Mouse (Mus musculus): ENCODE results near the gene Gng8. TPM values are rescaled to one million over a fixed set of nuclear protein-coding genes. Genes with fewer than 3 reads are reported as not detected.

The Gng8 gene
- polyA plus RNA-seq, 1 experiment from 2014 or later, result 12.1 TPM

DNA sequence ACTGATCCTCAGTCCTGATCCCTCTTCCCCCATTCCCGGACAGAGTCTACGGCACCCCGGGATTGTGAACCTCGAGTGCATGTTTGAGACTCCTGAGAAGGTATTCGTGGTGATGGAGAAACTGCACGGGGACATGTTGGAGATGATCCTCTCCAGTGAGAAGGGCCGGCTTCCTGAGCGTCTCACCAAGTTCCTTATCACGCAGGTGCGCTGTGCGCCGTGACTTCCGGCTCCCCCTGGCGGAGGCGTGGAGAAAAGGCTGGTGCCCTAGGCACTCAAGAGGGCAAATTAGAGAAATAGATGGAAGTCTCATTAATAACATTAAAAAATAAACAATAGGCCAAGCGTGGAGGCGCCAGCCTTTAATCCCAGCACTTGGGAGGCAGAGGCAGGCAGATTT lies 33.2 kb upstream of the Gng8 start:
- WGBS, result 18% methylated on average over 17 of the region's 17 CpGs
- Histone ChIP-seq H3K36me3 (peaks cover 54% of the 10 kb centered on the region), H3K9ac (replicated peaks) (no peak overlapping the region), H3K4me3 (no peak overlapping the region), H3K9me3 (no peaks in the 10 kb centered on the region), H3K4me2 (replicated peaks) (no peak overlapping the region), H3K4me1 (no peaks in the 10 kb centered on the region), H3K27ac (replicated peaks) (no peak overlapping the region), H3K27me3 (no peaks in the 10 kb centered on the region)
- no peak for ATAC-seq (ENCODE audit: low FRiP score, low read depth)

DNA sequence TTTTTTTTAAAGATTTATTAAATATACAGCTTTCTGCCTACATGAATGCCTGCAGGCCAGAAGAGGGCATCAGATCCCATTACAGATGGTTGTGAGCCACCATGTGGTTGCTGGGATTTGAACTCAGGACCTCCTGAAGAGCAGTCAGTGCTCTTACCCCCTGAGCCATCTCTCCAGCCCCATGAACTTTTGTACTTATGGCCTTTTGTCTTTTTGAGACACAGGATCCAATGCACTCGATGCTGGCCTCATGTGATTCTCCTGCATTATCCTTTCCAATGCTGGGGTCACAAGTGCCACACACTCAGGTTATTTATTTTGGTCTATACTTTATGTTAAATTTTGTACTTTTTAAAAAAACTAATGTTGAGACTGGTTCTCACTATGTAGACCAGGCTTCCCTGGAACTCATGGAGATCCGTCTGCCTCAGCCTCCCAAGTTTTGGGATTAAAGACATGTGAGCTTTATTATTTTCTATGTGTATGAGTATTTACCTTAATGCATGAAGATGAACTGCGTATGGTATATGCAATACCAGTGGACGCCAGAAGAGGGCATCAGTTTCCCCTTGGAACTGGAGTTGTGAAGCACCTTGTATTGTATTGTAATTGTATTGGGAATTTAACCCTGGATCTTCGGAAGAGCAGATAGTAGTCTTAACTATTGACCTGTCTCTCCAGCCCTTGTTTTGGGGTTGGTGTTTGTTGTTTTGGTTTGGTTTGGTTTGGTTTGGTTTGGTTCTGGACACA lies 31.5 kb upstream of the Gng8 start:
- H3K9ac ChIP-seq (replicated peaks), result no peak overlapping the region
- H3K36me3 ChIP-seq, result peaks cover 51% of the 10 kb centered on the region
- 30% methylated on average over 5 of the region's 5 CpGs for WGBS
- no peaks in the 10 kb centered on the region for H3K9me3 ChIP-seq
- H3K27me3 ChIP-seq, result no peaks in the 10 kb centered on the region
- H3K4me1 ChIP-seq, result no peaks in the 10 kb centered on the region
- no peak overlapping the region for H3K4me2 ChIP-seq (replicated peaks)
- H3K27ac ChIP-seq (replicated peaks), result no peak overlapping the region
- no peak for ATAC-seq (ENCODE audit: low FRiP score, low read depth)
- H3K4me3 ChIP-seq, result no peak overlapping the region

DNA sequence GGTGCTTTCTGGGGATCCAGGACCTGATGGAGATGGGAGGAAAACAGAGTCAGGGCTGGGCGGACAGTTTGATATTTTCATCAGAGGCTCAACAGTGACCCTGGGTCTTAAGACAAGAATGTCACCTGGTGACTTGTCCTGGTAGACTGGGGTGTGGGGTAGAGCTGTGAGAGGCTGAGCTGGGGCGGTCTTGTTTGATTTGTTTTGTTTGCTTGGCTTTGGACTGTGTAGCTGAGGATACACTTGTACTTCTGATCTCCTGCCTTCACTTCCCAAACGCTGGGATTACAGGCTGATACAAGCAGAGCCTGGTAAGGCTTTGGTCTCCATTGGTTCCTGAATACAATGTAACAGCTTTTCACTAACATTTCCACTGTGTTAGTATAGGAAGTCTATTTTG lies 24.1 kb upstream of the Gng8 start:
- Histone ChIP-seq H3K4me3 (no peak overlapping the region), H3K27me3 (no peaks in the 10 kb centered on the region), H3K4me1 (peaks cover 7% of the 10 kb centered on the region; the same call in 1 of the 2 replicates), H3K36me3 (peaks cover 39% of the 10 kb centered on the region), H3K9ac (replicated peaks) (no peak overlapping the region), H3K4me2 (replicated peaks) (no peak overlapping the region), H3K9me3 (no peaks in the 10 kb centered on the region), H3K27ac (replicated peaks) (no peak overlapping the region)
- WGBS, result 92% methylated on average over 3 of the region's 3 CpGs
- no peak for ATAC-seq (ENCODE audit: low FRiP score, low read depth)

DNA sequence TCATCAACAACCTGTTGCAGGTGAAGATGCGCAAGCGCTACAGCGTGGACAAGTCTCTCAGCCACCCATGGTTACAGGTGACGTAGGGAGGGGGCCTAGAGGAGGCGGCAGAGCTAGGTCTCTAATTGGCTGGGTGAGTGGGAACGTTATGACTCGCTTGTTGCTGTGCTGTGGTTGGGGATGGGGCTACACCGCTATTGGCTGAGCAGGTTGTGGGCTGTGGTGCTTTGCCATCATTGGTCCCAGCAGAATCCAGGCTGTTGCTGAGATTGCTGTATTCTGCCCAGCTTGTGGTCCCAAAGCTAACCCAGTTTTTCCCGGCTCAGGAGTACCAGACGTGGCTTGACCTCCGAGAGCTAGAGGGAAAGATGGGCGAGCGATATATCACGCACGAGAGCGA lies 22.1 kb upstream of the Gng8 start:
- Histone ChIP-seq H3K4me3 (peak overlapping the region; percentile 25), H3K36me3 (peaks cover 31% of the 10 kb centered on the region), H3K9me3 (no peaks in the 10 kb centered on the region), H3K4me2 (replicated peaks) (peak overlapping the region; percentile 43), H3K27ac (replicated peaks) (peak overlapping the region; percentile 49; the same call in 1 of the 2 replicates), H3K4me1 (peaks cover 7% of the 10 kb centered on the region; the same call in 1 of the 2 replicates), H3K27me3 (no peaks in the 10 kb centered on the region), H3K9ac (replicated peaks) (no peak overlapping the region)
- peak; percentile 95 for ATAC-seq (ENCODE audit: low FRiP score, low read depth)
- 15% methylated on average over 16 of the region's 16 CpGs for WGBS

DNA sequence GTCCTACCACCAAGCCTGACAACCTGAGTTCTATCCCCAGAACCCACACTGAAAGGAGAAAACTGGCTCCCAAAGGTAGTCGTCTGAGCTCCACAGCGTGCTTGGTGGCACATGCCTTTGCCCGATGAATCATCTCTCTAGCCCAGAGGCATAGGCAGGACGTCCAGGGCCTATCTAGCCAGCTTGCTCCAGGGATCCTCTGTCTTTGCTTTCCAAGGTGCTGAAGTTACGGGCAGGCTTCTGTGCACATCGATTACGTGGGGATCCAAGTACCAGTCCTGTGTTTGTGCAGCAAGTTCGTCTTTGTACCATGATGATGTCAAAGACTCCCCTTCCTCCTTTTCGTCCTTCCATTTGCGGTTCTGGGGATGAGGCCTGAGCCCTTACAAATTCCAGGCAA lies 20.0 kb upstream of the Gng8 start:
- WGBS, result 82% methylated on average over 10 of the region's 10 CpGs
- H3K27me3 ChIP-seq, result no peaks in the 10 kb centered on the region
- H3K9me3 ChIP-seq, result no peaks in the 10 kb centered on the region

DNA sequence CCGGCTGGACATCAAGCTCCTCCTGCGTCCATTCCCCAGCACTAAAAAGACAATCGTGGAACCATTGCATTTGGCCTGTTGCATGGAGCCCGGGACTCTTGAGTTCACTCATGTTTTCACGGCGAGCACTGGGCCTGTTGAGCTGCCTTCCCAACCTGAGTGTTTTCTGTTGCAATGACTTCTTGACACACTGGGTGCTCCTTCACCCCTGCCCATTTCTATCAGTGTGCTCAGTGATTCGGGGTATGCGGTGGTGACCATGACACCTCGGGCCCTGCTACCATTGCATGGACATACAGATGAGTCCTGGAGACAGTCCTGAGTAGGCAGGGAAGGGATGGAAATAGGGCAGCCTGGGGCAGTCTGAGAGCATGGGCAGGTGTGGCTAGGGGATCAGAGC lies 19.1 kb upstream of the Gng8 start:
- peaks cover 26% of the 10 kb centered on the region for H3K4me1 ChIP-seq
- no peaks in the 10 kb centered on the region for H3K27me3 ChIP-seq
- H3K4me2 ChIP-seq (replicated peaks), result no peak overlapping the region
- no peak for ATAC-seq (ENCODE audit: low FRiP score, low read depth)
- no peak overlapping the region for H3K9ac ChIP-seq (replicated peaks)
- 94% methylated on average over 9 of the region's 9 CpGs for WGBS
- H3K36me3 ChIP-seq, result peaks cover 13% of the 10 kb centered on the region
- H3K4me3 ChIP-seq, result no peak overlapping the region
- no peak overlapping the region for H3K27ac ChIP-seq (replicated peaks)
- no peaks in the 10 kb centered on the region for H3K9me3 ChIP-seq

More for the DNA sequence above, 20.0 kb upstream of the Gng8 start:
- Histone ChIP-seq H3K9ac (replicated peaks) (no peak overlapping the region), H3K4me3 (no peak overlapping the region), H3K4me2 (replicated peaks) (no peak overlapping the region), H3K36me3 (peaks cover 13% of the 10 kb centered on the region), H3K27ac (replicated peaks) (no peak overlapping the region), H3K4me1 (peaks cover 18% of the 10 kb centered on the region)
- ATAC-seq (ENCODE audit: low FRiP score, low read depth), result no peak

DNA sequence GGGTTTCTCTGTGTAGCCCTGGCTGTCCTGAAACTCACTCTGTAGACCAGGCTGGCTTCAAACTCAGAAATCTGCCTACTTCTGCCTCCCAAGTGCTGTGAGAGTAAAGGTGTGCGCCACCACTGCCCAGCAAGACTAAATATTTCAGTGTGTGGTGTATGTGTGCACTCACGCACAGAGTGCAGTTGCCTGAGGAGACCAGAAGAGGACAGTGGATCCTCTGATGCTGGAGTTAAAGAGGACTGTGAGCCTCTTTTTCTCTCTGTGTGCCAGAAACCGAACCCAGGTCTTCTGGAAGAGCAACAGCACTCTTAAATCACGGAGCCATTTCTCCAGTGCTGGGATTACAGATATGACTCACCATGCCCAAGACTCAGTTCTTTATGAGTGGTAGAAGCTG lies 18.2 kb upstream of the Gng8 start:
- peaks cover 9% of the 10 kb centered on the region; the same call in 1 of the 2 replicates for H3K36me3 ChIP-seq
- no peak overlapping the region for H3K4me3 ChIP-seq
- WGBS, result 91% methylated on average over 4 of the region's 4 CpGs
- H3K27ac ChIP-seq (replicated peaks), result no peak overlapping the region
- H3K4me1 ChIP-seq, result peaks cover 26% of the 10 kb centered on the region
- no peaks in the 10 kb centered on the region for H3K27me3 ChIP-seq
- H3K9me3 ChIP-seq, result no peaks in the 10 kb centered on the region
- ATAC-seq (ENCODE audit: low FRiP score, low read depth), result no peak
- H3K4me2 ChIP-seq (replicated peaks), result no peak overlapping the region
- no peak overlapping the region for H3K9ac ChIP-seq (replicated peaks)

DNA sequence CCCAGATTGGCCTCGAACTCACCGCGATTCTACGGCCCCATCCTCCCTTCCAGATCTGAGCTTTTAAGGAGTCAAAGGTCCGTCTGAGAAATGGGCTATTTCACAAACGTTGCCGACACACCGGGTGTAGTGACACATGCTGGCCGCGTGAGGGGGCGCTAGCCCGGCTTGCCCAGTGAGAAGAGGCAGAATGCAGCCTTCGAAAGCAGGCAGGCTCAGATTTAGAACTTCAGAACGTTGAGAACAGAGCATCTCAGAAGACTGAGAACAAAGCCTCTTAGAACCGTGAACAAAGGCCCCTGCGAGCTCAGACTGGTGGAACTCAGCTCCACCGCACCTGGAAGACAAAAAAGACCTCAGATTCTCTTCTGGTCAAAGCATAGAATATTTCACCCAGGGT lies 17.4 kb upstream of the Gng8 start:
- H3K4me3 ChIP-seq, result peak overlapping the region; percentile 77
- H3K36me3 ChIP-seq, result peaks cover 9% of the 10 kb centered on the region; the same call in 1 of the 2 replicates
- peak overlapping the region; percentile 88 for H3K4me2 ChIP-seq (replicated peaks)
- no peaks in the 10 kb centered on the region for H3K27me3 ChIP-seq
- H3K4me1 ChIP-seq, result peaks cover 24% of the 10 kb centered on the region
- ATAC-seq (ENCODE audit: low FRiP score, low read depth), result no peak
- no peaks in the 10 kb centered on the region for H3K9me3 ChIP-seq
- no peak overlapping the region for H3K9ac ChIP-seq (replicated peaks)
- H3K27ac ChIP-seq (replicated peaks), result peak overlapping the region; percentile 70
- WGBS, result 6% methylated on average over 17 of the region's 17 CpGs

DNA sequence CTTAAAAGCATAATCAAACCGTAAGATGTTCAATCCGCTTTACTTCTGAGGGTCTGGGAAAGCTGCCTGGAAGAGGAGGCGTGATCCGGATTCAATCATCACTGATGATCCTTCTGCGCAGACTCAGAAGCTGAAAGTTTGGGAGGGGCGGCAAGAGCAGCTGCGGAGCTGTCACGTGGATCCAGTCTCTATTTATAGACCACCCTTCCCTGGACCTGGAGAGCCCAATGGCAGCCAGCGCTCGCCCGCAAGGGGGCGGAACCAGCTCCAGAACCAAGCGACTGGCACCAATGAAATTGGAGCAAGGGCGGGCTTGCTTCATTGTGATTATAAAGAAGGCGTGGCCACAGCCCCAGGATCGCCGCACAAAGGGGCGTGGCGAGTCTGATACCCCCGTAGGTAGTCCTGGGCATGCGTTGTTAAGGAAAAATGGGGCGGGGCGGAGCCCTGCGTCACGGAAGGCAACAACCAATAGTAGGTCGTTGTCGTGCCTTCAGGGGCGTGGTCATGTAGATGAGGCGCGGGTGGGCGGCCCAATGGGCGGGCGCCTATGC lies 16.8 kb upstream of the Gng8 start:
- WGBS, result under 1% methylated on average over 33 of the region's 33 CpGs
- H3K9me3 ChIP-seq, result no peaks in the 10 kb centered on the region
- H3K36me3 ChIP-seq, result peaks cover 9% of the 10 kb centered on the region; the same call in 1 of the 2 replicates

DNA sequence AGATGAGACGGTGACA lies 16.5 kb upstream of the Gng8 start, which contains the start of gene Dact3:
Dact3 (plus strand) TSS at position 8 of the 16 bp plus-strand sequence.
- peak within 1 kb of the TSS; percentile 82 for H3K27ac ChIP-seq (replicated peaks)
- ATAC-seq (ENCODE audit: low FRiP score, low read depth), result no peak
- peaks cover 26% of the 10 kb centered on the region for H3K4me1 ChIP-seq
- no peaks in the 10 kb centered on the region for H3K27me3 ChIP-seq
- peak within 1 kb of the TSS; percentile 88 for H3K4me2 ChIP-seq (replicated peaks)
- H3K9ac ChIP-seq (replicated peaks), result peak within 1 kb of the TSS; percentile 83
- peaks cover 9% of the 10 kb centered on the region; the same call in 1 of the 2 replicates for H3K36me3 ChIP-seq
- 0% methylated on average over 1 of the region's 1 CpGs for WGBS
- H3K4me3 ChIP-seq, result peak within 1 kb of the TSS; percentile 77
- H3K9me3 ChIP-seq, result no peaks in the 10 kb centered on the region

More for the DNA sequence above, 16.8 kb upstream of the Gng8 start:
- Histone ChIP-seq H3K4me3 (peak overlapping the region; percentile 77), H3K9ac (replicated peaks) (peak overlapping the region; percentile 83; the same call in 1 of the 2 replicates), H3K27ac (replicated peaks) (peak overlapping the region; percentile 70), H3K4me2 (replicated peaks) (peak overlapping the region; percentile 88), H3K4me1 (peaks cover 26% of the 10 kb centered on the region), H3K27me3 (no peaks in the 10 kb centered on the region)
- peak; percentile 96 for ATAC-seq (ENCODE audit: low FRiP score, low read depth)

DNA sequence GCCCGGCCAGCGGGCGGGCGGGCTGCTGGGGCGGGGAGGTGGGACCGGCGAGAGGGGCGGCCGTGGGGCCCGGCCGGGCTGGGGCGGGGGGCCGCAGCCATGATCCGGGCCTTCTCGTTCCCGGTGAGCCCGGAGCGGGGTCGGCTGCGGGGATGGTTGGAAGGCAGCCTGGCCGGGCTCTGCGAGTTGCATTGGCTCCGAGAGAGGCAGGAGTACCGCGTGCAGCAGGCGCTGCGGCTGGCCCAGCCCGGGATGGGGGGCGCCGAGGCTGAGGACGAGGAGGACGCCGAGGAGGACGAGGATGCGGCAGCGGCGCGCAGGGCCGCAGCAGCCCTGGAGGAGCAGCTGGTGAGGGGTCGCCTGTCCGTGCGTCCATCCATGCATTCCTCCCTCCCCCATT lies 16.3 kb upstream of the Gng8 start:
- Histone ChIP-seq H3K27me3 (no peaks in the 10 kb centered on the region), H3K27ac (replicated peaks) (peak overlapping the region; percentile 82), H3K36me3 (peaks cover 9% of the 10 kb centered on the region; the same call in 1 of the 2 replicates), H3K9ac (replicated peaks) (peak overlapping the region; percentile 83), H3K9me3 (no peaks in the 10 kb centered on the region), H3K4me2 (replicated peaks) (peak overlapping the region; percentile 88), H3K4me1 (peaks cover 28% of the 10 kb centered on the region), H3K4me3 (peak overlapping the region; percentile 77)
- ATAC-seq (ENCODE audit: low FRiP score, low read depth), result no peak
- under 1% methylated on average over 41 of the region's 42 CpGs for WGBS

DNA sequence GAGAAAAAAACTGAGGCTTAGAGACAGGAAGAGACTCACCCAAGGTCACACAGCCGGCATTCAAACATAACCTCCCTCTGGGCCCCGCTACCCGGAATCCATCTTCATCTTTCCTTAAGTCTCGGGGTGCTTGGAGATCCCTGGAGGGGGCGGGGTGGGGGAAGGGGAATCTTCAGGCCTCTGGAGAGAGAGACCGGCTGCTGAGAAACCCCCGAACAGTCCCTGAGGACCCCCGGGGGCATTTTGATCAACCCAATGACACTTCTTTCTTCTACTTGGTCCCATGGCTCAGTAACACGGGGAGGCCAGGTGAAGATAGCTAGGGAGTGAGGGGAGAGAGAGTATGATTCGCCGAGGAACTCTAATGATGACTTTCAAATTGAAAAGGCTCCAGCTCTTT lies 15.6 kb upstream of the Gng8 start:
- H3K4me3 ChIP-seq, result peak overlapping the region; percentile 77
- 8% methylated on average over 11 of the region's 11 CpGs for whole genome bisulfite sequencing

More for the DNA sequence above, 15.6 kb upstream of the Gng8 start:
- H3K36me3 ChIP-seq, result peaks cover 9% of the 10 kb centered on the region; the same call in 1 of the 2 replicates
- no peak overlapping the region; the same call in 1 of the 2 replicates for H3K27ac ChIP-seq (replicated peaks)
- no peak for ATAC-seq (ENCODE audit: low FRiP score, low read depth)
- peaks cover 31% of the 10 kb centered on the region for H3K4me1 ChIP-seq
- no peaks in the 10 kb centered on the region for H3K9me3 ChIP-seq
- H3K27me3 ChIP-seq, result no peaks in the 10 kb centered on the region
- H3K9ac ChIP-seq (replicated peaks), result peak overlapping the region; percentile 83
- peak overlapping the region; percentile 88 for H3K4me2 ChIP-seq (replicated peaks)

Data from midbrain, embryonic 12.5 days (tissue).